Mouse (Mus musculus): ENCODE measurements around the gene Aff1. TPM values are rescaled to one million over a fixed set of nuclear protein-coding genes. Genes with fewer than 3 reads are reported as not detected.

Gene Aff1
- polyA plus RNA-seq, 2 experiments, result 7.0 to 17.1 TPM

DNA sequence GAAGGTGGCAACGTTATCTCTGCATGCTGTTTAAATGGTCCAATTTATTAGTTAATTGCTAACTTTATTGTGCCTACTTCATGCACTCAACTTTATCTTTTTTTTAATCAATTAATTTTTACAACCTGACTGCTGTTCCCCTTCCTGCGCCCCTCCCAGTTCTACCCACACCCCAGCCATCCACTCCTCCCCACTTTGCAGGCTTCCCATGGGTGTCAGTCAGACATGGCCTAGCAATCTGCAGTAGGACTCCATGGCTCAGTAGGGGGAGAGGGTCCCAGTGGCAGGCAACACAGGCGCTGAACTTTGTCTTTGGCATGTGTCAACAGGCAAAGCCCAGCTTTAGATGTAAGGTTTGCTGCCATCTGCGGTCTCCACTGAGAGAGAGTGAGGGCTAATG, 171.6 kb downstream of the Aff1 start:
- no peaks in the 10 kb centered on the region for H3K4me1 ChIP-seq (replicated peaks; ENCODE audit: control insufficient read depth in 2 of 2, insufficient read depth in 2 of 2, low read length in 1 of 2)
- H3K4me2 ChIP-seq (ENCODE audit: low read depth), result no peak overlapping the region
- no peaks in the 10 kb centered on the region for H3K27me3 ChIP-seq (ENCODE audit: control insufficient read depth, insufficient read depth, low read length)
- H3K4me3 ChIP-seq (ENCODE audit: insufficient read depth in 1 of 2, low read depth in 2 of 2, low read length in 2 of 2), result no peak overlapping the region
- no peak overlapping the region for H3K9ac ChIP-seq (replicated peaks)
- no peak overlapping the region for H3K27ac ChIP-seq
- ATAC-seq (ENCODE audit: insufficient read depth), result no peak
- no peak for DNase-seq (ENCODE audit: low read depth in 3 of 3, low spot score in 3 of 3)
- 78% methylated on average over 4 of the region's 4 CpGs for WGBS (ENCODE audit: insufficient replicate concordance)
- H3K36me3 ChIP-seq (replicated peaks; ENCODE audit: control insufficient read depth, insufficient read depth, low read depth), result no peaks in the 10 kb centered on the region
- TF ChIP-seq CTCF (IDR thresholded peaks at IDR 0.05; ENCODE audit: low read depth), result no peak
- no peak for TF ChIP-seq EP300 (IDR thresholded peaks at IDR 0.05; ENCODE audit: low read depth)
- H3K9me3 ChIP-seq (ENCODE audit: control insufficient read depth, low read length), result no peaks in the 10 kb centered on the region

DNA sequence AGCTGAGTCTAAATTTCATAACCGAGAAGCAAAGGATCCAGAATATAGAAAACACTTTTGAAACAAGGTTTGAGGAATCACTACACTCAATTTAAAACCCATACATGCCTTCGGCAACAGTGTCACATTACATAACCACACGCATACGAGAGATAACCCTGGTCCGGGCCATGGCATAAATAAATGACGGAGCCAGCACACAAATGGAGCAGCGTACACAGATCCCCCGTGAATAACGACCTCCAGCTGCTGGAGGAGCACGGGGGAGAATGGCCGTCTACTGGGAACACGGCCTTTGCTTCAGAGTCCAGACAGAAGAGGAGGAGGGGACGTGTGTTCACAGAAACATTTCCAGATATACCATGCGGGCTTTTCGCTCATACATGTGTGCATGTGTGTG, 197.6 kb downstream of the Aff1 start:
- Histone ChIP-seq H3K27me3 (ENCODE audit: control insufficient read depth, insufficient read depth, low read length) (no peaks in the 10 kb centered on the region), H3K4me3 (ENCODE audit: insufficient read depth in 1 of 2, low read depth in 2 of 2, low read length in 2 of 2) (no peak overlapping the region), H3K4me2 (ENCODE audit: low read depth) (no peak overlapping the region), H3K9ac (replicated peaks) (no peak overlapping the region), H3K27ac (no peak overlapping the region), H3K9me3 (ENCODE audit: control insufficient read depth, low read length) (no peaks in the 10 kb centered on the region), H3K4me1 (replicated peaks; ENCODE audit: control insufficient read depth in 2 of 2, insufficient read depth in 2 of 2, low read length in 1 of 2) (no peaks in the 10 kb centered on the region), H3K36me3 (replicated peaks; ENCODE audit: control insufficient read depth, insufficient read depth, low read depth) (no peaks in the 10 kb centered on the region)
- DNase-seq (ENCODE audit: low read depth in 3 of 3, low spot score in 3 of 3) (no peak), ATAC-seq (ENCODE audit: insufficient read depth) (no peak)
- TF ChIP-seq CTCF (IDR thresholded peaks at IDR 0.05; ENCODE audit: low read depth), result no peak
- no peak for TF ChIP-seq EP300 (IDR thresholded peaks at IDR 0.05; ENCODE audit: low read depth)
- WGBS (ENCODE audit: insufficient replicate concordance), result 79% methylated on average over 15 of the region's 15 CpGs

DNA sequence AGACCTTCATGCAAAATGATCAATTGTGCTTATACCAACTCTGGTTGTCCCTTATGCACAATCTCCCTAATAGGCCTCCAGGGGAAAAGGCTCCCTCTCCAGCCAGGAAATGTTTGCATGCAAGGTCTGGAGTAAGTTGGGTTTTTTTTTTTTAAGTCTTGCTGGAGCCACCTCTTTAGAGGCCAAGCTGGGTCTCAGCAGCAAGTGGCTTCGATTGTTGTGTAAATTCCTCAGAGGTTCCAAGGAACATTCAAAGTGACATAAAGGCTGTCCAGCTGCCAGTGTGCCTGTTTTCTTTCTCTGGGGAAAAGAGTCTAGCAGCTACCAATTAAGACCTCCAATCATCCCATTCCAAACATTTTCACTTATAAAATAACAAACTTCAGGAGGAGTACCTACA, 206.1 kb downstream of the Aff1 start:
- H3K36me3 ChIP-seq (replicated peaks; ENCODE audit: control insufficient read depth, insufficient read depth, low read depth), result no peaks in the 10 kb centered on the region
- ATAC-seq (ENCODE audit: insufficient read depth), result no peak
- no peak overlapping the region for H3K4me3 ChIP-seq (ENCODE audit: insufficient read depth in 1 of 2, low read depth in 2 of 2, low read length in 2 of 2)
- DNase-seq (ENCODE audit: low read depth in 3 of 3, low spot score in 3 of 3), result no peak
- no peaks in the 10 kb centered on the region for H3K27me3 ChIP-seq (ENCODE audit: control insufficient read depth, insufficient read depth, low read length)
- WGBS (ENCODE audit: insufficient replicate concordance), result 33% methylated on average over 1 of the region's 1 CpGs
- H3K9ac ChIP-seq (replicated peaks), result no peak overlapping the region
- no peaks in the 10 kb centered on the region for H3K4me1 ChIP-seq (replicated peaks; ENCODE audit: control insufficient read depth in 2 of 2, insufficient read depth in 2 of 2, low read length in 1 of 2)
- H3K4me2 ChIP-seq (ENCODE audit: low read depth), result no peak overlapping the region
- no peak overlapping the region for H3K27ac ChIP-seq
- TF ChIP-seq CTCF (IDR thresholded peaks at IDR 0.05; ENCODE audit: low read depth) (no peak), EP300 (IDR thresholded peaks at IDR 0.05; ENCODE audit: low read depth) (no peak)
- H3K9me3 ChIP-seq (ENCODE audit: control insufficient read depth, low read length), result no peaks in the 10 kb centered on the region

Other genes starting within 250 kb of the Aff1 start
- gene Slc10a6, start 63.0 kb upstream of the Aff1 start, polyA plus RNA-seq (2012; rRNA removed), result not detected in 2 replicates
- not detected in 2 replicates for gene Slc10a6, start 63.0 kb upstream of the Aff1 start, polyA plus RNA-seq (2014; fragmentation: Nextera tagmentation; extraction: Ambion mirVana)
- gene 1700016H13Rik, start 36.4 kb upstream of the Aff1 start, polyA plus RNA-seq (2012; rRNA removed), result 0.06 TPM in 1 of 2 replicates, not detected in the other
- gene 1700016H13Rik, start 36.4 kb upstream of the Aff1 start, polyA plus RNA-seq (2014; fragmentation: Nextera tagmentation; extraction: Ambion mirVana), result not detected in 2 replicates
- 0.83 and 0.98 TPM in 2 replicates for gene Klhl8, start 218.9 kb downstream of the Aff1 start, polyA plus RNA-seq (2012; rRNA removed)
- gene Klhl8, start 218.9 kb downstream of the Aff1 start, polyA plus RNA-seq (2014; fragmentation: Nextera tagmentation; extraction: Ambion mirVana), result 0.99 and 1.7 TPM in 2 replicates

All from liver, embryonic 14.5 days (tissue).